Mouse (Mus musculus) olfactory bulb, adult 2 months (tissue): ENCODE measurements around the gene Bco1. TPM values are rescaled to one million over a fixed set of nuclear protein-coding genes. Genes with fewer than 3 reads are reported as not detected.

ENCODE experiments used
- H3K27ac ChIP-seq: fragments of 200-500 bp; 2 replicates; pipeline ENCODE4 v1.5.1; 2012; ENCODE audit warnings: low read depth, low read length; ENCODE audit not compliant: insufficient read depth
- H3K4me1 ChIP-seq: fragments of 200-500 bp; 2 replicates; pipeline ENCODE4 v1.6.1; 2012; ENCODE audit warnings: low read length; ENCODE audit not compliant: control insufficient read depth, insufficient read depth
- H3K4me3 ChIP-seq: fragments of 200-500 bp; 2 replicates; pipeline ENCODE4 v1.5.1; 2012; ENCODE audit warnings: mild to moderate bottlenecking, low read depth, low read length, moderate library complexity; ENCODE audit not compliant: insufficient read depth
- CTCF ChIP-seq: fragments of 200-500 bp; IDR thresholded peaks from 2 replicates; pipeline ENCODE4 v1.5.1; 2012; ENCODE audit warnings: low read depth, mild to moderate bottlenecking, low read length, moderate library complexity; ENCODE audit not compliant: insufficient read depth
- POLR2A ChIP-seq: fragments of 200-500 bp; IDR thresholded peaks from 2 replicates; pipeline ENCODE4 v1.6.1; 2012; ENCODE audit warnings: mild to moderate bottlenecking, low read depth, low read length, moderate library complexity; ENCODE audit not compliant: insufficient read depth
- WGBS: fragments of 180-500 bp; shearing (Covaris S2); methylation state at CpG from one replicate; pipeline ENCODE4 v1.1.7; 2018; 5-methylcytosine and 5-hydroxymethylcytosine counted together
- polyA plus RNA-seq: library from polyadenylated mRNA; stranded (reverse); fragments of >200 nt; gene quantifications from 2 replicates; pipeline ENCODE4 v1.2.4, GENCODE M21; 2012; ENCODE audit warnings: low replicate concordance; ENCODE audit not compliant: missing spikeins, insufficient read depth, insufficient read length

Bco1 gene
- polyA plus RNA-seq = not detected in 2 replicates

DNA sequence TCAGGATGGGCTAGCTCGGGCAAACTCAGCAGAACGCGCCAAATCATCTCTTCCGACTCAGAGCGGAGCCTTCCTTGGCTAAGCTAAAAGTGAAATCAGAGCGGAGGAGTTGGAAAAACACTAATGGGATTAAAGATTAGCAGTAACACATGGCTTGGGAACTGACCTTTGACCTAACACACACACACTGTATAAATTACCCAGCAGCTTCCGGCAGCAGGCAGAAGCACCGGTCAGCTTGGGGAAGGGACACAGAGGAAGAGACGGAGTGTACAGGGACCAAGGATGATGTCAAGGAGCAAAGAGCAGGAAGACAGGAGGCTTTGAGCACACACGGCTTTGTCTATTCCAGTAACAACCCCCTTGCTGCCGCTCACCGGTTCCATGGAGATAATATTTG lies at the start of gene Bco1:
TSS of gene Bco1 (plus strand) at position 208 of the 400 bp plus-strand sequence.
- TF ChIP-seq CTCF = no peak
- TF ChIP-seq POLR2A = no peak
- Histone ChIP-seq H3K27ac (no peak within 1 kb of the TSS), H3K4me3 (no peak within 1 kb of the TSS), H3K4me1 (peaks cover 4% of the 10 kb centered on the region)
- WGBS = 86% methylated on average over 12 of the region's 12 CpGs

DNA sequence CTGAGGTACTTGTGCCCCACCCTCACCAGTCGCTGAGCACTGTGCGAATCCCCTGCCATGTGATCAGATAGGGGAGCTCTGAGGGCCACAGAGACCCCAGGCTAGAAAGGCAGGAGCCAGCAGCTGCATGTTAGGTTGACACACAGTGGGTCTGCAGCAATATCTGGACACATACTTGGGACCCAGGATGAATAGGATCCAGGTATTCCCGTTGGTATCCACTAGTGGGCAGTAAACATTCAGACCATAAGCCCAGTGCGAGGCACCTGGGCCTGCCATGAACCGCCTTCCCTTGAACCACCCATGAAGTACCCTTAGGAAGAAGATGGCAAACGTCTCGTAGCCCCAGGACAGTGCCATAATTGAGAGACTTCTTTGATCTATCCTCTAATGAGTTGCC lies 46.2 kb upstream of the Bco1 start:
- TF ChIP-seq POLR2A (no peak), CTCF (no peak)
- no peak overlapping the region for H3K4me3 ChIP-seq
- H3K4me1 ChIP-seq = no peaks in the 10 kb centered on the region
- WGBS = 69% methylated on average over 7 of the region's 7 CpGs
- H3K27ac ChIP-seq = no peak overlapping the region

DNA sequence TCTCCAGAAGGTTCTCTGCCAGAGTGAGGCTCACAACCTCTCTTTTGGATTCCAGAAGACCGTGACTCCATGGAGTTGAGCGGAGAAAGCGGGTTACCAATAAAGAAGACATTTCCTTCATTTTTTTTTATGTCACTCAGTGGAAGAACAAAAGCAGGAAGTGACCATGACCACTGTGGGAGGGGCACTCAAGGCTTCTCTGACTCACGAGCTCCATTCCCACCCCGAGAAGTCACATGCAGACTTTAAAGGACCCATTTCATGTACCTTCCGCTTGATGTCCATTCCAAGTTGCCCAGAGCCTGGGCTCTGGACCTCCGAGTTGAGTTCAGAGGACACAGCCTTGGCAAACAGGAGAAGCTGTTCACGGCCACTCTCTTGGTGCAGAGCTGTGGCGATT lies 44.9 kb upstream of the Bco1 start:
- no peaks in the 10 kb centered on the region for H3K4me1 ChIP-seq
- no peak overlapping the region for H3K4me3 ChIP-seq
- H3K27ac ChIP-seq = no peak overlapping the region
- TF ChIP-seq CTCF (no peak), POLR2A (no peak)
- 89% methylated on average over 9 of the region's 9 CpGs for WGBS

- no peak overlapping the region for H3K4me3 ChIP-seq
- TF ChIP-seq CTCF (no peak), POLR2A (no peak)
- WGBS = 74% methylated on average over 9 of the region's 9 CpGs
- H3K27ac ChIP-seq = no peak overlapping the region
- H3K4me1 ChIP-seq = no peaks in the 10 kb centered on the region
Observed at GRCm38 (mm10) chr8:117051316-117051715, 44.3 kb upstream of the Bco1 start.

GRCm38 (mm10) chr8:117053135-117054079 lies 42.2 kb upstream of the Bco1 start:
- Histone ChIP-seq H3K4me1 (no peaks in the 10 kb centered on the region), H3K27ac (no peak overlapping the region), H3K4me3 (no peak overlapping the region)
- TF ChIP-seq CTCF (no peak), POLR2A (no peak)
- WGBS = 71% methylated on average over 12 of the region's 12 CpGs

DNA sequence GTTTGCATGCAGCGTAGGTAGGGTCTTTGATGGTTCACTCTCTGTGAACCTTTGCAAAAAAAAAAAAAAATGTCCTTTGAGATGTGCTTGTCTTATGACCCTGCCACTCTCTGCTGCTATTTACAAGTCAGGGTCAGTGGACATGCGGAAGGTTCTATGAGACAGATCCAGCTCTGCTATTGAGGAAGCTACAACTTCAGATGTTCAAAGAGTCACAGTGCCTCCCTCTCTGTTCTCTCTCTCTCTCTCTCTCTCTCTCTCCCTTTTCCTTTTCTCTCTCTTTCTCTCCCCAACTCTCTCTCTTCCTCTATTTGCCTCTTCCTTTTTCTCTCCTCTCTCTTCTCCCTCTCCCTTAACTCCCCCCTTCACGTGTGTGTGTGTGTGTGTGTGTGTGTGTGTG lies 41.5 kb upstream of the Bco1 start:
- H3K4me1 ChIP-seq = no peaks in the 10 kb centered on the region
- TF ChIP-seq CTCF (no peak), POLR2A (no peak)
- WGBS = 84% methylated on average over 3 of the region's 3 CpGs

DNA sequence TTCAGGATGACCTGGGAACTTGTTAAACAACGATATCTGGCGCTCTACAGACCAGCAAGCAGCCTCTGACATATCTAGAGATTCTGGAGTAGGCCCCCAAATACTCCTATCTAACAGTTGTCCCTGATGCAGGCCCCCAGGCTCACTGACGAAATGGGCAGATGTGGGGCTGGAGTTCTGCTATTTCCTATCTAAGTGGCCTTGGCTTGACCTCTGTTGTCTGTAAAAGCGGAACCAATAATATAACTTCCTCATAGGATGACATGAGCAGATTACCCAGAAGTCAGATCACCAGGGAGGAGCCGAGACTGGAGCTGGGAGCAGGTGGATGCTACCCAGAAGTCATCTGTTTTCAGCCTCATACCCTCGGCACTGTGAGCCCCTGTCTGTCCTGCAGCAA lies 40.6 kb upstream of the Bco1 start:
- Histone ChIP-seq H3K4me1 (no peaks in the 10 kb centered on the region), H3K27ac (no peak overlapping the region), H3K4me3 (no peak overlapping the region)
- 89% methylated on average over 6 of the region's 6 CpGs for WGBS
- no peak for TF ChIP-seq POLR2A
- no peak for TF ChIP-seq CTCF

More for the DNA sequence above, 41.5 kb upstream of the Bco1 start:
- H3K4me3 ChIP-seq = no peak overlapping the region
- H3K27ac ChIP-seq = no peak overlapping the region

GRCm38 (mm10) chr8:117059021-117059420 lies 36.6 kb upstream of the Bco1 start:
- WGBS = 75% methylated on average over 7 of the region's 7 CpGs
- Histone ChIP-seq H3K4me3 (no peak overlapping the region), H3K27ac (no peak overlapping the region), H3K4me1 (peaks cover 5% of the 10 kb centered on the region; the same call in 1 of the 2 replicates)
- TF ChIP-seq CTCF (no peak), POLR2A (no peak)

GRCm38 (mm10) chr8:117060306-117060705 lies 35.3 kb upstream of the Bco1 start:
- H3K4me3 ChIP-seq = no peak overlapping the region
- TF ChIP-seq POLR2A (no peak), CTCF (no peak)
- no peak overlapping the region for H3K27ac ChIP-seq
- WGBS = 80% methylated on average over 13 of the region's 13 CpGs
- peaks cover 5% of the 10 kb centered on the region; the same call in 1 of the 2 replicates for H3K4me1 ChIP-seq
